Mouse (Mus musculus): ENCODE data around the gene Faah. TPM values are rescaled to one million over a fixed set of nuclear protein-coding genes. Genes with fewer than 3 reads are reported as not detected.

Faah gene
- total RNA-seq, 1 experiment from 2014 or later, result 10.6 TPM

GRCm38 (mm10) chr4:115935835-115936581, 81.7 kb downstream of the Faah start:
- 0 out of 4 replicates have a peak, but pooled peaks of 1 of the 2 experiments have one; percentile 9 for ATAC-seq (replicated peaks in 1 of 2; ENCODE audit: insufficient read depth in 1 of 2, low FRiP score in 2 of 2, low TSS enrichment in 1 of 2, low read depth in 1 of 2, poor library complexity in 2 of 2, severe bottlenecking in 2 of 2)

DNA sequence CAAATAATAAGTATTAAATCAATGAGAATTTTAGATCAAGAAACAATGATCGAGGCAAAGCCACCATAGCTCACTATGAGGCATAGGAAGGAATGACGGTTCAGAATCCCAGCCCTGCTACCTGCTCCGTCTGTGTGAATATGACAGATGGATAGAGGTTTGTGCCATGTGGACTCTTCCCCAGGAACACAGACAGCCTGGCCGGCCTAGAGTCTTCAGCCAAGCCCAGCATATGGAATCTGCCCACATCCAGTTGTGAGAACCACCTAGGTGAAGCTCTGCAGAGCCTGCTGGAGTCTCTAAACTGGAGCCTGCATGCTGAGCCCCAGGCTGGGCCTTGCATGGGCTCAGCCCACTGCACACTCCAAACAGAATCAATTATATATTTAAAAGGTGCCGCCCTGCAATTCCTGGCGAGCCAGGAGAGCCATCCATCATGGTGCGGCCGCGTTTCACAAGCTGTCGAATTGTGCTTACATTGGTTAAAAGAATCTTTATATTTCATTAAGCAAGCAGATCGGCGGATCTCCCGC, 86.1 kb downstream of the Faah start:
- ATAC-seq (replicated peaks in 1 of 2; ENCODE audit: insufficient read depth in 1 of 2, low FRiP score in 2 of 2, low TSS enrichment in 1 of 2, low read depth in 1 of 2, poor library complexity in 2 of 2, severe bottlenecking in 2 of 2), result no peak

DNA sequence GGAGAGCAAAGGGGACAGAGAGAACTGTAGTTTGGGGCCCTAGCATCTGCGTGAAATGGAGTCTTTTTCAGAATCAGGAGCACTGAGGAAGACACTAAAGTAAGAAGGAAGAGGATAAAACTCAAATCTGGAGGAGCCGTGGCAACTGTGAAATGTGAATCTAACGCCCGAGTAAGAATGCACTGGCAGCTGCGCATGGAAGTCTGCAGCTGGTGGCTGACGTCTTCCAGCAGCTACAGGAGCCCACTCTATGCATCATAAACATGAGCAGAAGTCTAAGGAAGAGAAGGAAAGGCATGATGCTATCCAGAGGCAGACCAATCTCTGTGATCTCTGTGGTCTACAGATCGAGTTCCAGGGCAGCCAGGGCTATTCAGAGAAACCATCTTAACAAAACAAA, 90.1 kb downstream of the Faah start:
- ATAC-seq (replicated peaks in 1 of 2; ENCODE audit: insufficient read depth in 1 of 2, low FRiP score in 2 of 2, low TSS enrichment in 1 of 2, low read depth in 1 of 2, poor library complexity in 2 of 2, severe bottlenecking in 2 of 2), result no peak

- ATAC-seq (replicated peaks in 1 of 2; ENCODE audit: insufficient read depth in 1 of 2, low FRiP score in 2 of 2, low TSS enrichment in 1 of 2, low read depth in 1 of 2, poor library complexity in 2 of 2, severe bottlenecking in 2 of 2), result no peak
Measured at GRCm38 (mm10) chr4:115923262-115923880, 94.4 kb downstream of the Faah start.

- no peak for ATAC-seq (replicated peaks in 1 of 2; ENCODE audit: insufficient read depth in 1 of 2, low FRiP score in 2 of 2, low TSS enrichment in 1 of 2, low read depth in 1 of 2, poor library complexity in 2 of 2, severe bottlenecking in 2 of 2)
Measured at GRCm38 (mm10) chr4:115922688-115923087, 95.0 kb downstream of the Faah start.

DNA sequence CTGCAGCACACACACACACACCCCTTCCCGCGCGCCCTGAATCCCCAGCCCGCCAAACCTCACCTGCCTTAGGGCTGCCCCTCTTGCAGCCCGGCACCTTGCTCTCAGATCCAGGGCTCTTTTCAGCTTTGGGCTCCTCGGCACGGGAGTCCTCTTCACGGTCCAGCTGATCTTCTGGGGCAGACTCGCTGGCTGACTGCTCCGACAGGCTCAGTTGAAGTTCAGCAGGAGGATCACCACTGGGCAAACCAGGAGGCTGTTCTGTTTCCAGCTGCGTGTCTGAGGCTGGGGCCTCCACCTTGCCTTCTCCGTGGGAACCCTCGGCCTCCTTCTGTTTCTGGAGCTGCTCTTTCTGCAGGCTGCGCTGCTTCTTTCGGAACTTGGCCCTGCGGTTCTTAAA, 97.8 kb downstream of the Faah start:
- no peak for ATAC-seq (replicated peaks in 1 of 2; ENCODE audit: insufficient read depth in 1 of 2, low FRiP score in 2 of 2, low TSS enrichment in 1 of 2, low read depth in 1 of 2, poor library complexity in 2 of 2, severe bottlenecking in 2 of 2)

Other genes starting within 250 kb of the Faah start
- gene Tex38, start 236.9 kb downstream of the Faah start, total RNA-seq (2017), result not detected in 2 replicates
- gene Atpaf1, start 233.1 kb downstream of the Faah start, total RNA-seq (2017), result 13.7 and 16.8 TPM in 2 replicates
- gene Mob3c, start 189.8 kb downstream of the Faah start, total RNA-seq (2017), result 14.8 and 18.8 TPM in 2 replicates
- 40.2 and 48.3 TPM in 2 replicates for gene Mknk1, start 178.7 kb downstream of the Faah start, total RNA-seq (2017)
- gene Kncn, start 133.5 kb downstream of the Faah start, total RNA-seq (2017), result not detected in 2 replicates
- not detected in 2 replicates for gene 6430628N08Rik, start 127.3 kb downstream of the Faah start, total RNA-seq (2017)
- gene Dmbx1, start 78.0 kb downstream of the Faah start, total RNA-seq (2017), result not detected in 2 replicates
- 12.1 and 21.3 TPM in 2 replicates for gene Nsun4, start 36.0 kb upstream of the Faah start, total RNA-seq (2017)
- gene Uqcrh, start 57.1 kb upstream of the Faah start, total RNA-seq (2017), result 259 and 445 TPM in 2 replicates
- gene Lrrc41, start 57.3 kb upstream of the Faah start, total RNA-seq (2017), result 11.8 and 20.5 TPM in 2 replicates
- 16.8 and 17.9 TPM in 2 replicates for gene Rad54l, start 105.8 kb upstream of the Faah start, total RNA-seq (2017)
- gene Pomgnt1, start 105.9 kb upstream of the Faah start, total RNA-seq (2017), result 14.2 and 21.8 TPM in 2 replicates
- 2.7 and 2.9 TPM in 2 replicates for gene Lurap1, start 133.4 kb upstream of the Faah start, total RNA-seq (2017)
- gene Tspan1, start 149.7 kb upstream of the Faah start, total RNA-seq (2017), result not detected in 2 replicates
- gene 1700042G07Rik, start 155.4 kb upstream of the Faah start, total RNA-seq (2017), result not detected in 2 replicates
- gene Gm49337, start 155.5 kb upstream of the Faah start, total RNA-seq (2017), result not detected in 2 replicates
- gene Pik3r3, start 203.7 kb upstream of the Faah start, total RNA-seq (2017), result 0.75 and 3.7 TPM in 2 replicates